Mouse (Mus musculus) kidney, embryonic 16.5 days (tissue): ENCODE results near the gene Tbc1d17. TPM values are rescaled to one million over a fixed set of nuclear protein-coding genes. Genes with fewer than 3 reads are reported as not detected.

ENCODE experiments used
- microRNA counts: library from miRNA; unstranded; fragments of <30 nt; microRNA quantifications from one replicate; lab custom pipeline; 2016
- microRNA-seq: library from miRNA; unstranded; fragments of <30 nt; microRNA quantifications from one replicate; pipeline ENCODE4, GENCODE M21; 2016
- polyA plus RNA-seq: library from polyadenylated mRNA; unstranded; fragments of >200 nt; fragmentation: Nextera tagmentation; extraction: Ambion mirVana; gene quantifications from 2 replicates; pipeline ENCODE4 v1.2.1, GENCODE M21; 2015

The Tbc1d17 gene
- polyA plus RNA-seq, 1 experiment from 2014 or later = 94.9 TPM

MicroRNAs within 50 kb of the gene (microRNA counts, 519-probe panel; counts per million panel counts)
- microRNA mmu-miR-707 (lab: Ali Mortazavi, UCI) = 104 counts per million, percentile 35 among the panel's probes with 10 or more counts

Small RNA genes within 50 kb of the gene (microRNA-seq; reads per million reads assigned to microRNA genes)
- not detected for gene Mir707

Other genes with a start within 250 kb of the Tbc1d17 start
- gene Myh14, start 178.2 kb downstream of the Tbc1d17 start, polyA plus RNA-seq = 1.7 and 2.0 TPM in 2 replicates
- gene Izumo2, start 140.3 kb downstream of the Tbc1d17 start, polyA plus RNA-seq = not detected in 2 replicates
- gene Vrk3, start 100.7 kb downstream of the Tbc1d17 start, polyA plus RNA-seq = 54.5 and 54.9 TPM in 2 replicates
- 2.1 and 2.6 TPM in 2 replicates for gene Zfp473, start 98.0 kb downstream of the Tbc1d17 start, polyA plus RNA-seq
- gene Nup62, start 33.0 kb downstream of the Tbc1d17 start, polyA plus RNA-seq = 99.9 and 105 TPM in 2 replicates
- 1.1 and 1.5 TPM in 2 replicates for gene Il4i1, start 32.7 kb downstream of the Tbc1d17 start, polyA plus RNA-seq
- gene Atf5, start 32.4 kb downstream of the Tbc1d17 start, polyA plus RNA-seq = 3.5 and 4.3 TPM in 2 replicates
- 117 and 126 TPM in 2 replicates for gene Akt1s1, start 88 bp downstream of the Tbc1d17 start, polyA plus RNA-seq
- 38.7 and 40.4 TPM in 2 replicates for gene Pnkp, start 8.1 kb upstream of the Tbc1d17 start, polyA plus RNA-seq
- gene Ptov1, start 20.7 kb upstream of the Tbc1d17 start, polyA plus RNA-seq = 371 and 404 TPM in 2 replicates
- 136 and 149 TPM in 2 replicates for gene Med25, start 43.6 kb upstream of the Tbc1d17 start, polyA plus RNA-seq
- gene Fuz, start 47.0 kb upstream of the Tbc1d17 start, polyA plus RNA-seq = 27.7 and 28.4 TPM in 2 replicates
- gene Ap2a1, start 80.4 kb upstream of the Tbc1d17 start, polyA plus RNA-seq = 72.9 and 75.3 TPM in 2 replicates
- 0.10 and 0.24 TPM in 2 replicates for gene Tsks, start 94.1 kb upstream of the Tbc1d17 start, polyA plus RNA-seq
- 22.4 and 23.8 TPM in 2 replicates for gene Cpt1c, start 125.8 kb upstream of the Tbc1d17 start, polyA plus RNA-seq
- gene Prmt1, start 137.5 kb upstream of the Tbc1d17 start, polyA plus RNA-seq = 681 and 701 TPM in 2 replicates
- 109 TPM in 2 replicates for gene Irf3, start 148.6 kb upstream of the Tbc1d17 start, polyA plus RNA-seq
- 56.1 and 61.9 TPM in 2 replicates for gene Bcl2l12, start 149.6 kb upstream of the Tbc1d17 start, polyA plus RNA-seq
- gene Scaf1, start 167.3 kb upstream of the Tbc1d17 start, polyA plus RNA-seq = 30.6 and 36.4 TPM in 2 replicates
- gene Rras, start 168.9 kb upstream of the Tbc1d17 start, polyA plus RNA-seq = 42.9 and 44.1 TPM in 2 replicates
- 12.9 and 13.8 TPM in 2 replicates for gene Prr12, start 203.8 kb upstream of the Tbc1d17 start, polyA plus RNA-seq
- 85.2 and 86.3 TPM in 2 replicates for gene Nosip, start 213.3 kb upstream of the Tbc1d17 start, polyA plus RNA-seq
- 42.4 and 44.9 TPM in 2 replicates for gene Prrg2, start 213.6 kb upstream of the Tbc1d17 start, polyA plus RNA-seq
- gene Rcn3, start 243.1 kb upstream of the Tbc1d17 start, polyA plus RNA-seq = 352 and 369 TPM in 2 replicates